Mouse (Mus musculus) E14TG2a.4 (cell line): ENCODE data around the gene Gtf2h5.

Source experiments
- CTCF ChIP-seq: conservative IDR thresholded peaks from 2 replicates; pipeline ENCODE4 v1.5.1; 2014; ENCODE audit warnings: low read length
- POU5F1 ChIP-seq: IDR thresholded peaks from 2 replicates; pipeline ENCODE4 v1.6.1; 2014; ENCODE audit warnings: low read length, borderline replicate concordance

DNA sequence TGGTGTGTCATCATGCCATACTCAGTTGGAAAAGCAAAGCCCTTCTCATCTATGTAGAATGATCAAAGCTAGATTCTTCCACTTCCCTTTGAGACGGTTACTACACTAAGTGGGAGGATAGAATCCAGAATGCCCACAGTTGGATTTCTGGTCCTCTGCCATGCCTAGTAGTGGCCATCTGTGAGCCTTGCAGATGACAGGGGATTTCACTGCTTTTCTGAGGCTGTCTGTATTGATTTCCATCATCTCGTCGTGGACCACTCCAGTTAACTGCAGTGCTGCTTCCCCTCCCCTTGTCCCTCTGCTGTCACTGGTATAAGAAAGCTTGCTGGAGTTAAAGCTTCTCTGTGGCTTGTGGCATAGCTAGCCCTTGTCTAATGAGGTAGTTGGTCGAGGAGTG is 49.8 kb downstream of the Gtf2h5 start:
- TF ChIP-seq CTCF (no peak), POU5F1 (no peak)
